Mouse (Mus musculus): Measurements from ENCODE around the gene Camk2g.

DNA sequence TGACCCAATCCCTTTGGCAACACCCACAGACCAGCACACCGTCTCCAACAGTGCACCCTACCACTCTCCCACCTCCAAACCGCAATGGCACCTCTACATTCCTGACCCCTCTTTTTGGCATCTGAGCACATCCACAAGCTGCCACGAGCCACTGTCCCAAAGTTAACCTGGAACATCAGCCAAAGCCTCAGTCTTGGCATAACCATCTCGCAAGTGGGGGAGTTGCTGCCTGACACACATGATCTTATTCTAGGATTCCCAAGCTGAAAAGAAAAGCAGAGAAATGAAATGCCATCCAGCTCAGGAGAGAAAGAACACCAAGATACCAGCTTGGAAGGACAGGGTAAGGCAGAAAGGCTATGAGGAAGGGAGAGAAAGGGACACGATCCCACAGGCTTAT lies 3.4 kb downstream of the Camk2g start:
- no peak for TF ChIP-seq USF1 (IDR thresholded peaks at IDR 0.05; ENCODE audit: low read depth)
- TF ChIP-seq MYOD1 (IDR thresholded peaks at IDR 0.05; ENCODE audit: control insufficient read depth in 1 of 3, insufficient read length in 2 of 3, low read depth in 2 of 3) = no peak
- no peak for TF ChIP-seq E2F4 (IDR thresholded peaks at IDR 0.05; ENCODE audit: insufficient read depth)
- TF ChIP-seq MAX (IDR thresholded peaks at IDR 0.05; ENCODE audit: low read depth) = no peak
- TF ChIP-seq POLR2A (IDR thresholded peaks at IDR 0.05; ENCODE audit: insufficient read length, low read depth) = no peak
- TF ChIP-seq POLR2AphosphoS2 (IDR thresholded peaks at IDR 0.05; ENCODE audit: insufficient read length, low read depth) = no peak

Data from myocyte (in vitro differentiated cells).